Mouse (Mus musculus): ENCODE measurements around the gene Schip1. TPM values are rescaled to one million over a fixed set of nuclear protein-coding genes. Genes with fewer than 3 reads are reported as not detected.

The Schip1 gene
- polyA plus RNA-seq, 1 experiment: 2.5 TPM

DNA sequence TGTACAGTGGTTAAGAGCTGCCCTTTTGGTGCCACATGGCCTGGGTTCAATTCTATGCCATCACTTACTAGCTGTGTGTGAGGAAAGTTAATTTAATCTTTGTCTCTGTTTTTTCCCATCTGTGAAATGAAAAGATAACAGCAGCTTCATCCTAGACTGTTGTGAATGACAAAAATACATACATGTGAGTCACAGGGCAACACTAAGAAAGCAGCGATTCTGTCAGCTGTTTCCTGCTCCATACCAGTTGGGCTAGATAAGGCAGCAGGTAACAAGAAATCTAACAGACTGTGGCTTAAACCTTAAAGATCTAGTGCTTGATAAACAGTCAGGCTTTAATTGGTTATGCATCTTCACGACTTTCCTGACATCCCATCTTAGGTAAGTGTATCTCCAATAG lies 124.5 kb downstream of the Schip1 start:
- H3K4me3 ChIP-seq (ENCODE audit: control insufficient read depth, low read depth, low read length): no peak overlapping the region
- no peaks in the 10 kb centered on the region for H3K4me1 ChIP-seq (ENCODE audit: control insufficient read depth, insufficient read depth, low read length)
- TF ChIP-seq CTCF (IDR thresholded peaks at IDR 0.05; ENCODE audit: control insufficient read depth, insufficient read depth, insufficient replicate concordance, low read depth, low read length): no peak
- TF ChIP-seq POLR2A (IDR thresholded peaks at IDR 0.05; ENCODE audit: control insufficient read depth, low read depth, low read length): no peak
- no peak overlapping the region for H3K27ac ChIP-seq (ENCODE audit: control insufficient read depth, insufficient read depth, low read depth, low read length)
- no peaks in the 10 kb centered on the region for H3K27me3 ChIP-seq (ENCODE audit: control insufficient read depth, insufficient read depth, low read length)
- no peaks in the 10 kb centered on the region for H3K36me3 ChIP-seq (ENCODE audit: control insufficient read depth, insufficient read depth, low read length)

- Histone ChIP-seq H3K4me1 (ENCODE audit: control insufficient read depth, insufficient read depth, low read length) (no peaks in the 10 kb centered on the region), H3K27ac (ENCODE audit: control insufficient read depth, insufficient read depth, low read depth, low read length) (no peak overlapping the region), H3K4me3 (ENCODE audit: control insufficient read depth, low read depth, low read length) (no peak overlapping the region), H3K27me3 (ENCODE audit: control insufficient read depth, insufficient read depth, low read length) (no peaks in the 10 kb centered on the region), H3K36me3 (ENCODE audit: control insufficient read depth, insufficient read depth, low read length) (no peaks in the 10 kb centered on the region)
- TF ChIP-seq POLR2A (IDR thresholded peaks at IDR 0.05; ENCODE audit: control insufficient read depth, low read depth, low read length) (no peak), CTCF (IDR thresholded peaks at IDR 0.05; ENCODE audit: control insufficient read depth, insufficient read depth, insufficient replicate concordance, low read depth, low read length) (no peak)
Measured at GRCm38 (mm10) chr3:68196933-68197332, 132.3 kb downstream of the Schip1 start.

DNA sequence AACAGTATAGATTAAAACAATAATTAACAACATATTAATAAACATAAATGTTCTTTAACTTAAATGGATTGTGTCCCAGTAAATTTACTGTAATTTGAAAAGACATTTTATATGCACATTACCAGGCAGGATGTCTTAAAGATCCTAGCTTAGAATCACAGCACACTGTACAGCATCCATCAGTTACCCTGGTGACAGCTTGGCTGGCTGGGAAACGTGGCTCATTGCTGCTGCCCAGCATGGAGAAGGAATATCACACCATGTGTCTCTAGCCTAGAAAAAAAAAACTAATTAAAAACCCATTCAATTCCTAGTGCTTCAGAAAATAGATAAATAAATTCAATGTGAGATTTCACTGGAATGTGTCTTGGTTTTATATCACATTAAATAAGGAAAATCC lies 136.6 kb downstream of the Schip1 start:
- no peak overlapping the region for H3K27ac ChIP-seq (ENCODE audit: control insufficient read depth, insufficient read depth, low read depth, low read length)
- no peaks in the 10 kb centered on the region for H3K36me3 ChIP-seq (ENCODE audit: control insufficient read depth, insufficient read depth, low read length)
- H3K4me3 ChIP-seq (ENCODE audit: control insufficient read depth, low read depth, low read length): no peak overlapping the region
- no peak for TF ChIP-seq POLR2A (IDR thresholded peaks at IDR 0.05; ENCODE audit: control insufficient read depth, low read depth, low read length)
- TF ChIP-seq CTCF (IDR thresholded peaks at IDR 0.05; ENCODE audit: control insufficient read depth, insufficient read depth, insufficient replicate concordance, low read depth, low read length): no peak
- no peaks in the 10 kb centered on the region for H3K4me1 ChIP-seq (ENCODE audit: control insufficient read depth, insufficient read depth, low read length)
- no peaks in the 10 kb centered on the region for H3K27me3 ChIP-seq (ENCODE audit: control insufficient read depth, insufficient read depth, low read length)

DNA sequence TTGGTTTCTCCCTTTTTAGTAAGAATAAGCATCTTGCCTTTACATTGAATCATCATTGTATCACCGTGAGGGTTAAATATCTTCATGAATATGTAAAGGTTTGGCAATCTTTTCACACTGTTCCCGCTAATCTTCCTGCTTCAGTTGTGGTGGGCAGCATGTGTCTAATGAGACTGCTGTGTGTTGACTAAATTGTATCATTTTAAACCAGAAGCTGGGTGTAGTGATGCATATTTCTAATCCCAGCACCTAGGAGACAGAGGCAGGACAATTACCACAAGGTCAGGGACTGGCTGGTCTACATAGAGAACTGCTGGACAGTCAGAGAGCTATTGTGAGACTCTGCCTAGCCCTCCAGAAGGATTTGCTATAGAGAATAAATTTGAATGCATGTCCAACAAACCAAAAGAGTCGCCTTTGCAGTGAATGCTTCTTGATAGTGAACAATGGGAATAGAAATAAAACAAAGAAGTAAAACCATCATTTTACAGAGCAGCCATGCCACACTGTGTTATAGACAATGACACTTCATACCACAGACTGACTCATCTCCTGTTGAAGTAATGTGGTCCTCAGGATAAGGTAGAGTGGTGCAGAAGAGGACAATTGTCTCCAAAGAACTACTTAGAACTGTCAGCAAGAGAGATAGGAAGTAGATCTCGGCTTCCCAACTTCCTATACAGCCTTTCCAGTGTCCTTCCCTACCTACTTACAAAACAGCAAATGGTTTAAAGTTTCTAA lies 137.7 kb downstream of the Schip1 start:
- no peak overlapping the region for H3K4me3 ChIP-seq (ENCODE audit: control insufficient read depth, low read depth, low read length)
- no peaks in the 10 kb centered on the region for H3K27me3 ChIP-seq (ENCODE audit: control insufficient read depth, insufficient read depth, low read length)
- H3K36me3 ChIP-seq (ENCODE audit: control insufficient read depth, insufficient read depth, low read length): no peaks in the 10 kb centered on the region
- no peak overlapping the region for H3K27ac ChIP-seq (ENCODE audit: control insufficient read depth, insufficient read depth, low read depth, low read length)
- TF ChIP-seq POLR2A (IDR thresholded peaks at IDR 0.05; ENCODE audit: control insufficient read depth, low read depth, low read length) (no peak), CTCF (IDR thresholded peaks at IDR 0.05; ENCODE audit: control insufficient read depth, insufficient read depth, insufficient replicate concordance, low read depth, low read length) (no peak)
- no peaks in the 10 kb centered on the region for H3K4me1 ChIP-seq (ENCODE audit: control insufficient read depth, insufficient read depth, low read length)

DNA sequence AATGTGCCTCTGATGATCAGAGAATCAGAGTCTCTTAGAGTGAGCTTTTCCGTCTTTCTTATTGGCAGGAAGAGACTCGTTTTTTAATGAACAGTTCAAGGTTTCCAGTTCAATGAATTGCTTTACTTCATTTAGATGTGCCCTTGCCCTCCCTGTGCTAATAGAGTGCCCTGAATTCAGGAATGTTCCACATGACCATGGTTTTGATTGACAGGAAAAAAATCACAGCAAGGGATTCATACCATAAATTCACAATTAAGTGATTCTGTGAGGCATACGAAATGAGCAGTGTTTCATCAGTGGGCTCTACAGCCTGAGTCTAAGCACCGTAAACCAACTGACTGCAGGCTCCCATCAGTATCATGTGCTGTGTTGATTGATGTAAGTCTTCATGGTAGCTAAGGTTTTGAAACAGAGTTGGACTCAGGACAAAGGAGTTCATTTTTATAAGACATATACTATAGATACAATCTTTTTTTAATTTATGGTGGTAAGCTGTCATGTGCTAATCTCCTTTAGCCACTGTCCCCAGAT lies 139.4 kb downstream of the Schip1 start:
- Histone ChIP-seq H3K27me3 (ENCODE audit: control insufficient read depth, insufficient read depth, low read length) (no peaks in the 10 kb centered on the region), H3K36me3 (ENCODE audit: control insufficient read depth, insufficient read depth, low read length) (no peaks in the 10 kb centered on the region), H3K4me3 (ENCODE audit: control insufficient read depth, low read depth, low read length) (no peak overlapping the region), H3K27ac (ENCODE audit: control insufficient read depth, insufficient read depth, low read depth, low read length) (no peak overlapping the region), H3K4me1 (ENCODE audit: control insufficient read depth, insufficient read depth, low read length) (no peaks in the 10 kb centered on the region)
- TF ChIP-seq POLR2A (IDR thresholded peaks at IDR 0.05; ENCODE audit: control insufficient read depth, low read depth, low read length) (no peak), CTCF (IDR thresholded peaks at IDR 0.05; ENCODE audit: control insufficient read depth, insufficient read depth, insufficient replicate concordance, low read depth, low read length) (no peak)

DNA sequence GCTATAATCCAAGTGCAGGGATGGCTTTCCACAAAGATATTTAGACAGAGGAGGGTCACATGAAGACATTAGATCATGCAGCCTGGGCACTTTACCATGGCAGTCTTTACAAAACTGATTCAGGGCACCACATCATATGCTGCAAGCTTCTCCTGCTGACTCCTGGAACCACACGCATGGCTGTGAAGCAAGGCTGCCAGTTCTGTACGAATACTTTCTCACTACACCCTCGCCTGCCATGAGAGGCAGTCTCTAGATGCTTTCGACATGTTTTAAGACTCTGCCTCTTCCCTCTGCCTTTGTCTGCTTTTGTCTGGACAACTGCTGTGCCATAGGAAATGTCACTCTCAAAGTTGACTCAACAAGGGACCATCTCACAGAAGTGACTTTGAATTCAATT lies 145.8 kb downstream of the Schip1 start:
- no peak for TF ChIP-seq POLR2A (IDR thresholded peaks at IDR 0.05; ENCODE audit: control insufficient read depth, low read depth, low read length)
- TF ChIP-seq CTCF (IDR thresholded peaks at IDR 0.05; ENCODE audit: control insufficient read depth, insufficient read depth, insufficient replicate concordance, low read depth, low read length): no peak
- H3K27ac ChIP-seq (ENCODE audit: control insufficient read depth, insufficient read depth, low read depth, low read length): no peak overlapping the region
- no peaks in the 10 kb centered on the region for H3K4me1 ChIP-seq (ENCODE audit: control insufficient read depth, insufficient read depth, low read length)
- H3K4me3 ChIP-seq (ENCODE audit: control insufficient read depth, low read depth, low read length): no peak overlapping the region
- no peaks in the 10 kb centered on the region for H3K36me3 ChIP-seq (ENCODE audit: control insufficient read depth, insufficient read depth, low read length)
- H3K27me3 ChIP-seq (ENCODE audit: control insufficient read depth, insufficient read depth, low read length): no peaks in the 10 kb centered on the region

- H3K4me3 ChIP-seq (ENCODE audit: control insufficient read depth, low read depth, low read length): no peak overlapping the region
- H3K4me1 ChIP-seq (ENCODE audit: control insufficient read depth, insufficient read depth, low read length): no peaks in the 10 kb centered on the region
- no peak for TF ChIP-seq CTCF (IDR thresholded peaks at IDR 0.05; ENCODE audit: control insufficient read depth, insufficient read depth, insufficient replicate concordance, low read depth, low read length)
- TF ChIP-seq POLR2A (IDR thresholded peaks at IDR 0.05; ENCODE audit: control insufficient read depth, low read depth, low read length): no peak
- H3K36me3 ChIP-seq (ENCODE audit: control insufficient read depth, insufficient read depth, low read length): no peaks in the 10 kb centered on the region
- no peak overlapping the region for H3K27ac ChIP-seq (ENCODE audit: control insufficient read depth, insufficient read depth, low read depth, low read length)
- H3K27me3 ChIP-seq (ENCODE audit: control insufficient read depth, insufficient read depth, low read length): no peaks in the 10 kb centered on the region
Measured at GRCm38 (mm10) chr3:68221452-68221851, 156.8 kb downstream of the Schip1 start.

Measured in testis, adult 2 months (tissue).